Mouse (Mus musculus): ENCODE results near the gene Mon2. TPM values are rescaled to one million over a fixed set of nuclear protein-coding genes. Genes with fewer than 3 reads are reported as not detected.
"Not testable (repeated sequence)": the region's sequence is repeated elsewhere in the genome, so short reads cannot be mapped to it uniquely, and the experiment has no call there.

Mon2 gene
- total RNA-seq, 2 experiments from 2014 or later = 91.2 to 95.9 TPM

DNA sequence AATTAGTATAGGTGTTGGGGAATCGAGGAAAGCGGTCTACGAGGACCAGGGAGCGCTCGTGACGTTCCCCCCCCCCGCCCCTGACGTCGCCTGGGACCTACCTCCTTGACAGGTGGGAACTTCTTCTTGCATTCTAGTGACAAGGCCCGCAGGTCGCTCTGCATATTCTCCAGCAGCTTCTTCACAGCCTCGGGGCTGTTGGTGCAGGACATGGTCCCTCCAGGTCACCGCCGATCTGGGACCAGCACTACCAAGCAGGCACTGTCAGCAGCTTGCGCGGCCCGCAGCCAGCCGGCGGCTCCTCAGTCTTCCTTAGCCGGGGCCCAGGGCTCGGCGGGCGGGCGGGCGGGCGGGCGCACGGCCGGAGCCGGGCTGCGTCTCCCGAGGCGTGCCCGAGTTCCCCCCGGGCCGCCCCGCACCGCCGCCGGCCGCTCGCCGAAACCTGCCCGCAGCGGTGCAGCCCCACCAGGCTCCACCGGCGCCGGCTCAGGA, 508 bp downstream of the Mon2 start:
- intact Hi-C loops (cut with DNase I) = no loop called here
- no peak for DNase-seq (ENCODE audit: low spot score in 2 of 2)

DNA sequence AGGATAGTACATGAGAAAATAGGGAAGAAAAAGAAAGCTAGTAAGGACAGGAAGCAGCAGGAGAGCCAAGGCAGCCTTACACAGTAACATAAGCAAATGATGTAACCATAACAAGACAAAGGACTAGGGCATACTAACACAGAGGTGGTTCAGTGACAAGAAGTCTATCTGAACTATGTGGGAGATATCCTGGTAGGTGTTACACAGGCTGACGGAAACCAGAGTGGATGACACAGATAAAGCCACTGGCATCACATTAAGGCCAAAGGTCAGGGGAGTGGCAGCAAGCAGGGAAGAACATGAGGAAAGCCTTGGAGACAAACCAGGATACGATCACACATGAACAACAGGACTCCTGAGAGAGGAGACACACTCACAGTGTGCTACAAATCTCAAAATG, 4.3 kb downstream of the Mon2 start:
- no peak for DNase-seq (ENCODE audit: low spot score in 2 of 2)
- intact Hi-C loops (cut with DNase I) = no loop called here

DNA sequence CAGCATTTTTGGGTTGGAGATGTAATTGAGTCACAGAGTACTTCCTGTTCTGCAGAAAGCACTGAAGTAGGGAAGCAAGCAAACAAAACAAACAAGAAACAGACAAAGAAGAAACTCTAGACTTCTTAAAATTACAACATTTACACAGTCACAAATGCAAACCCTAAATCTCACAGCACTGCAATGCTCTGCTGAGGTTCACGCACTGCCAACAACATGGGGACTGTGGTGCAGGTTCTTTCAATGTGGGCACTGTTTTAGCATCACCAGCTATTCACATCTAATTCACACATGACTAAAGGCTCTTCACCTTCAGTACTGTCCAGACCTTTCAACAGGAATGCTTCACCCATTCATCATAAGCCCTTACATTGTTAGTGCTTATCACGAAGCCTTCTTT, 13.3 kb downstream of the Mon2 start:
- no peak for DNase-seq (ENCODE audit: low spot score in 2 of 2)
- intact Hi-C loops (cut with DNase I) = no loop called here

DNA sequence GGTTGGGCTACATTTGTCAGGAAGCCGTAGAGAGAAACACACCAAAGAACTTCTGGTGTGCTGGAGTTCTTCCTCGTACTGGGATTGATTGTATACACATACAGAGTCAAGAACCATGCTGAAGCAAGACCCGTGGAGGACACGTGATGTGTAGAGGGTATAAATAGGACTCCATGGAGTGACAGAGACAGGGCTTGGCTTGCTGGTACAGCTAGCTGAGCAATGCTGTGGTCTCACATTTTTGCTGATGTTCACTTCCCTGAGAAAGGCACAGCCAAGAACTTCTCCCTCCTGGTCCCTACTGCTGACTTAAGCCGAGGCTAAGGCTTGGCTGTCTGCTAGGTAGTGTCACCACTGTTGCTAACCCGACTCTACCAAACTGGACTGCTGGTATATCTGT, 15.5 kb downstream of the Mon2 start:
- intact Hi-C loops (cut with DNase I) = no loop called here
- no peak for DNase-seq (ENCODE audit: low spot score in 2 of 2)

DNA sequence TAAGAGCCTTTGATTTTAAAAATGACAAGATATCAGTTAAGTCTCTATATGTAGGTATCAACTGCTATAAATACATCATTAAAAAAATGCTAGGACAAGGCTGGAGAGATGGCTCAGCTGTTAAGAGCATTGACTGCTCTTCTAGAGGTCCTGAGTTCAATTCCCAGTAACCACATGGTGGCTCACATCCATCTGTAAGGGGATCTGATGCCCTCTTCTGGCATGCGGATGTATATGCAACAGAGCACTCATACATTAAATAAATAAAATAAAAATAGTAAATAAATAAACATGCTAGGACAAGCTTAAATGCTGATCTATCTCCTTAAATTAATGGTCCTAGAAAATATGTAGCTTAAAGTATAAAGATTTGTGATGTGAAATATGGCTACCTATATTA, 19.2 kb downstream of the Mon2 start:
- no peak for DNase-seq (ENCODE audit: low spot score in 2 of 2)
- intact Hi-C loops (cut with DNase I) = no loop called here

DNA sequence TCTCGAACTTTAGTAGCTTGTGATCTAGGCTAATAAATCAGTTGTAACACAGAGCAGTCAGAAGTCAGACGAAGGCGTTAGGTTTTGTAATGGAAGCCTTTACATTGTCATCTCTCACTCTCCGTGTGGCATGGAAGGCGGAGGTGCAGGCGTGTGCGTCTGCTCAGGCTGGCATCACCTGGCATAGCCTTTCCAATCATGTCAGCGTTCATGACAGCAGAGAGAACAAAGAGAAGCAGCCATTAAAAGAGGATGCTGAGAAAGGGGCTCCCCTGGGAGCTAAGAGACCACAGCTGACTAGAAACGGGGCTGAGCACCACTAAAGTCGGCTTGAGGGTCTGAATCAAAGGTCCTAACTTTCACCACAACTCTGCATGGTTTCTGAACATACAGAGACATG, 19.8 kb downstream of the Mon2 start:
- intact Hi-C loops (cut with DNase I) = no loop called here
- DNase-seq (ENCODE audit: low spot score in 2 of 2) = no peak

DNA sequence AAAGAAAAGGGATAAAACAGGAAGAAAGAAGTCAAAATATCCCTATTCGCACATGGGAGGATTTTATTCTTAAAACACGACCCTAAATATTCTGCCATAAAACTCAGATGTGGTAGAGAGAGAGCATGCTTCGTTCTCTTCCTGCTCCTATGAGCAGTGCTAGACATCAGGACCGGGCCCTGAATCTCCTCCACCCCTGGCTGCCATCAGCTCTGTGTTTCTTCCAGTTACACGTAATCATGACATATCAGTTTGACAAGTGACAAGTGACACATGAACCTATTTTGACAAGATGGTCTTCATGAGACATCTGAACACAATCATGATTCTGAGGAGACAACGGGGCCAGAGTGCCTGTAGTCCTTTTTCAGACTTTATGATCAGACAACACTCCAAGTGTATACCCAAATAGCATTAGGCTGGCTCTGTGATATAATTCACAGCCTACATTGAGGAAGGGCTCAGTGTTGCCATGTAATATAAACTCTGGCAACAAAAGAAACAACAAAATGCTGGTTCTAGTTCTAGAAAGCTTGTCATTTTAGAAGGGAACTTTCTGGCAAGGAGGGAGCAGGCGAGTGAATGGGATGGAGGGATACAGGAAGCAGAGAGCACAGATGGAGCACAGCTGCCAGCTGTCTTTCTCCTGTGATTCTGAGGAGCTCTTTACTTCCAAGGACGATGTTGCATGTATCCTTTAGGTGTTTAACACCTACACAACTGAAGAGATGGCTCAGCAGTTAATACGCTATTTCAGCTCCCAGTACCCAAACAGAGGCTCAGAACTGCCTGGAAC, 20.9 kb downstream of the Mon2 start:
- peak; percentile 18 to 28 for DNase-seq (ENCODE audit: low spot score in 2 of 2)
- intact Hi-C loops (cut with DNase I) = no loop called here

DNA sequence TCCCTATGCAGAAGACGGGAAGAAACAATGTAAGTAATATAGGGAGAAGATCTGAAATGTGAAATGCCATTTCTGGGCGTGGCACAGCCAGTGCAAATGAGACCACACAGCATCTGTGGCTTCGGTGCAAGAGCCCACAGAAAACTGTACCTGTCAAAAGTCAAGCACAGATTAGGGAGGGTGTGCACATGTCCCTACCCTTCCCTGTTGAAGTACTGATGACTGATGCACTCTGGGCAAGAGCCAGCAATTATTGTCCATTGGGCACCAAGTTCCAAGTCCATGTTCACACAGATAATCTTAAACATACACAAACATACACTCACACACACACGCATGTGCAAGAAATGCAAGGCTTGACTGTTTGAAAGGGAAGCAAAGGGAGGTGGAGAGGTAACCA, 22.7 kb downstream of the Mon2 start:
- no peak for DNase-seq (ENCODE audit: low spot score in 2 of 2)
- intact Hi-C loops (cut with DNase I) = no loop called here

DNA sequence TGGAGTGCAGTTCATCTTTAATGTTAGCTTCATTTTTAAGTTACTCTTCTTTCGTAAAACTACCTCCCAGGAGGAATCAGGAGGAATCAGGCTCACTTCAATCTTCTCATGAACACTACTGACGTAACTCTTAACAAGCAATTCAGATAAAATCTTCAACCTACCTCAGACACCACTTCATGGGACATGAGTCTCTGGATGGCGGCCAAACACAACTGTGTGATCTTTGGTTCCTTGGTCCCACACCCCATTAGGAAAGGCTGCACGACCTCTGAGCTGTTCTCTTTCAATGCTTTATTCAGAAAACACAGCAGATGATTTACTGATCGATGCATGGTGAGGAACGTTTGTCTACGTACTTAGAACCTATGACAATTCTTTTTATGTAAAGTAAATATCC, 24.3 kb downstream of the Mon2 start:
- intact Hi-C loops (cut with DNase I) = no loop called here
- no peak for DNase-seq (ENCODE audit: low spot score in 2 of 2)

DNA sequence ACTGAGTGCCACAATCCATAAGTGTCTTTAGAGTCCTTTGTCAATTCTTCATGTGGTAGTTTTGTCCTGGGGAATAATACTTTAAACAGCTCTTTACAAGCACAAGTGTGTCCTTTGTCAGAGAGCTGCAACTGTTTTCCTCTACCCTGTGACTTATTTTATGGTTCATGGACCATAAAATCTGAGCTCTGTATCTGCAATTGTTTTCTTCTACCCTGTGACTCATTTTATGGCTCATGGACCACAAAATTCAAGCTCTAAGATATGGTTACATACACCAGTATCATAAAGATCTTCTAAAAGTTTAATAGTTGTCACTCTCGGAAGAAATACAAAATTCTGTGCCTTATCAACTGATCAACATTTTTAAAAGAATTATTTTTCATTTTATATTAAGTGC, 27.6 kb downstream of the Mon2 start:
- intact Hi-C loops (cut with DNase I) = no loop called here
- no peak for DNase-seq (ENCODE audit: low spot score in 2 of 2)

DNA sequence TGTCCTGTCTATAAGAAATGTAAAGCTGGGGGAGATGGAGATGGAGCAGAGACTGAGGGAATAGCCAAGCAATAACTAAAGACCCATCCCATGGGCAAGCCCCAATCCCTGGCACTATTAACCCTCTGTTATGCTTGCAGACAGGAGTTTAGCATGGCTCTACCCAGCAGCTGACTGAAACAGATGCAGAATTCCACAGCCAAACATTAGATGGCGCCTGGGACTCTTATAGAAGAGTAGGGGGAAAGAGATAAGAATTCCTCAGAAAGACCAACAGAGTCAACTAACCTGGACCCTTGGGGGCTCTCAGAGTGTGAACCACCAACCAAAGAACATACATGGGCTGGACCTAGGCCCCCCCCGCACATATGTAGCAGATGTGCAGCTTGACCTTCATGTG, 36.4 kb downstream of the Mon2 start:
- peak in 1 of 2 experiments; percentile 15 for DNase-seq (ENCODE audit: low spot score in 2 of 2)
- intact Hi-C loops (cut with DNase I) = loop anchor here (5.0 kb wide), 1 partner anchor 52 kb away; no protein-coding TSS in a partner anchor

DNA sequence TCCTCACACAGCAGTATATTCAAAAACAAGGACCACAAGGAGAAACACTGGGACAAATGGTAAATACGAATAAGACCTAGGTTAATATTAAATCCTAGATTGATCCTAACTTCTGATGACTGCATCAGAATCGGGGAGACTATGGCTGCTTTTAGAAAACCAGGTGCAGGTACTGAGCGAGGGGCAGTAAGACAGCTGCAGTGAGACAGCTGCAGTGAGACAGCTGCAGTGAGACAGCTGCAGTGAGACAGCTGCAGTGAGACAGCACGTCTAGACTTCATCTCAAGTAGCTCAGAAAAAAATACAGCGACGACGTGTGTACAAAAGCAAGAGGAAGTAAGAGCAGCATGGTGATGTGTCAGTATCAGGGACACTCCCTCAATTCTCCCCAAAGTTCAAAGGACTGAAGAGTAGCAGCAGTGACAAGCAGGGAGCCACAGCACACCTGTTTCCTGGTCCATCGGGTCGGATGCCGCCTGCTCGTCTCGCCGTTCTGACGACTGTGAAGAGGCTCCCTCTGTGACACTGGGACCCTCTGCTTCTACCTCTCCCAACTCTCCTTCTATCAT, 44.1 kb downstream of the Mon2 start:
- no peak for DNase-seq (ENCODE audit: low spot score in 2 of 2)
- intact Hi-C loops (cut with DNase I) = no loop called here

DNA sequence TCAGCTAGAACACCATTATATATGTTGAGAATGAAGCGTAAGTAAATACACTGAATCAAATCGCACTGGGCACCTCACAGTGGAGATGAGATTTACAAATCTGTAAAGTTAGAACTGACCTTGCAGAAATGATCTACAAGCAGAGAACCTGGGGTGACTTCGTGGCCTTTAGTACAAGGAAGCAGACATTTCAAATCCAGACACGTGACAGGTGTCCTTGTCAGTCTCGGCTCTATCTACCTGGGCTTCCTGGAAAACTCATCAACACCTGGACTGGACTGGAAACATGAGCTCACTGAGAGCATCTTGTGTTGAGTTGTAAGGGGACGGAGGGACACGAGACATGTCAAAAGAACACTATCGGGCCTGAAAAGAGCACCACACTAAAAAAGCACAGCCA, 44.9 kb downstream of the Mon2 start:
- no peak for DNase-seq (ENCODE audit: low spot score in 2 of 2)
- intact Hi-C loops (cut with DNase I) = no loop called here

DNA sequence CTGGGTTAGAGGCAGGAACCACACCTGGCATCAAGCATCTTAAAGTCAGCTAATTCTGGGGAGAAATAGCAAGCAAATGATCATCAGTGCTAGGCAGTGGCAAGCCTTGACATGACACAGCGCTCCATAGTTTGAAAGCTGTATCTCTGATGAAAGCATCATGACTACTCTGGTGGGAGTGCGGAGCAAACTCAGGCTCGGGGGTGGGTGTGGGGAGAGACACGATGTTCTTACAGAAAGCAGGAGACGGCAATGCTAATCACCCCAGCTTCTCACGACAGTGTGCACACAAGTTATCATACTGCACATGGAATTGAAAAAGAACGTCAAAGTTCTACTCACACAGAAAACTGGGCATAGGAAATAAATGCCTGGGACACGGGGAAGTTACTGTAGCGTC, 45.7 kb downstream of the Mon2 start:
- intact Hi-C loops (cut with DNase I) = no loop called here
- DNase-seq (ENCODE audit: low spot score in 2 of 2) = peak; percentile 23 to 55

DNA sequence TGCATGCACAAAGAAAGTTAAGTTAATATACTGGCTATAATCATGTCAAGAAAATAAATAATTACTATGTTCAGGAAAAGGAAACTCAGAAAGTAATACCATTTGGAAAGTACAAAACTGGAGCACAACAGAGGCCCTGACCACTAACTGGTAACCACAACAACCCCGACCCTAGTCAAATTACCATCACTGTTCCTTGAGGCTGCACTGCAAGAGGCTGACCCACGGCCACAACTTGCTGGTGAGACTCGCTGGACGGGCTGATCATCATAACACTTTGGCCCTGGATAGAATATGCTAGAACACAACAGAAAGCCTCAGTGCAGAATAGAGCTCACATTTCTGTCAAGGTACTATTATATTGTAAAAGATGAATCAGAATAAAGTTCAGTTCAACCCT, 47.4 kb downstream of the Mon2 start:
- intact Hi-C loops (cut with DNase I) = no loop called here
- DNase-seq (ENCODE audit: low spot score in 2 of 2) = no peak

DNA sequence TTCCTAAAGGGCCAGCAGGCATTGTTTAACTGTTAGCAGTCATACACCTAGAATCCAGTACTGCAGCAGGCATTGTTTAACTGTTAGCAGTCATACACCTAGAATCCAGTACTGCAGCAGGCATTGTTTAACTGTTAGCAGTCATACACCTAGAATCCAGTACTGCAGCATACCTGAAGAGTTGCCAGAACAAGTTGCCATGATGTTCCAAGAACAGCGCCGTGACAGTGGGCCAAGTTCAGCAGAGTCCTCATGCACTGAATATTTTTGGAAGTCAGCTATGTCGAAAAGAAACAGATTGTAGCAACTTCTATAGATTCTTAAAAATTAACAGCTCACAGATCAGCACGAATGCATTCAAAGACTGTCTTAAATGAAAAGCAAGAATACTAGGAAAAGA, 49.6 kb downstream of the Mon2 start:
- intact Hi-C loops (cut with DNase I); DNase-seq (ENCODE audit: low spot score in 2 of 2): not testable (repeated sequence)

DNA sequence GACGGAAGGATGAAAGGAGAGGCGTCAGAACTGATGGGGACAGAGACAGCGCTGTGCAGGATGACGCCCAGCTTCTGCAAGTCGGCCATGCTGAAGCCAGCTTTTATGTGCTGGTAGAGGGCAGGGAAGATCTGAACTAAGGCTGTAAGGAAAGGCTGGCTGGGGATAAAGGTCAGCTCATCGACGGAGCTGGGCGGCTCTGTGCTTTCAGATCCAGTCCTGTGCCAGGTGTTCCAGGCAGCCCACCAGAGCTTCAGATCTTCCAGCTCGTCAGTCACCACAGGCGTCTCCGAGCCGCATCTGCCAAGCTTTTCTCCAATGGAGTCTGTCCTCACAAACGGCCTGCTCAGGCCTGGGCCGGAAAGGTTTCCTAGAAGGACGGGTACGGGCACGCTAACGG, 62.9 kb downstream of the Mon2 start:
- intact Hi-C loops (cut with DNase I) = no loop called here
- no peak for DNase-seq (ENCODE audit: low spot score in 2 of 2)

DNA sequence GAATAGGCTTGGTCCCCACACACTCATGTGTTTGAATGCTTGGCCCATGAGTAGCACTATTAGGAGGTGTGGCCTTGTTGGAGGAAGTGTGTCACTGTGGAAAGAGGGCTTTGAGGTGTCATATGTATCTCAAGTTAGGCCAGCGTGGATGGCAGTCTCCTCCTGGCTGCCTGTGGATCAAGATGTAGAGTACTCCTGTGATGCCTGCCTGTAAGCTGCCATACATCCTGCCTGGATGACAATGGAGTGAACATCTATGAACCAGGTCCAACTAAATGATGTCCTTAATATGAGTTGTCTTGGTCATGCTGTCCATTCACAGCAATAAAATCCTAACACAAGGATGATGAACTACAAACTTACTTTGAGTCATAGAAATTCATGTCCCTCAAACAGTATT, 64.9 kb downstream of the Mon2 start:
- no peak for DNase-seq (ENCODE audit: low spot score in 2 of 2)
- intact Hi-C loops (cut with DNase I) = no loop called here

DNA sequence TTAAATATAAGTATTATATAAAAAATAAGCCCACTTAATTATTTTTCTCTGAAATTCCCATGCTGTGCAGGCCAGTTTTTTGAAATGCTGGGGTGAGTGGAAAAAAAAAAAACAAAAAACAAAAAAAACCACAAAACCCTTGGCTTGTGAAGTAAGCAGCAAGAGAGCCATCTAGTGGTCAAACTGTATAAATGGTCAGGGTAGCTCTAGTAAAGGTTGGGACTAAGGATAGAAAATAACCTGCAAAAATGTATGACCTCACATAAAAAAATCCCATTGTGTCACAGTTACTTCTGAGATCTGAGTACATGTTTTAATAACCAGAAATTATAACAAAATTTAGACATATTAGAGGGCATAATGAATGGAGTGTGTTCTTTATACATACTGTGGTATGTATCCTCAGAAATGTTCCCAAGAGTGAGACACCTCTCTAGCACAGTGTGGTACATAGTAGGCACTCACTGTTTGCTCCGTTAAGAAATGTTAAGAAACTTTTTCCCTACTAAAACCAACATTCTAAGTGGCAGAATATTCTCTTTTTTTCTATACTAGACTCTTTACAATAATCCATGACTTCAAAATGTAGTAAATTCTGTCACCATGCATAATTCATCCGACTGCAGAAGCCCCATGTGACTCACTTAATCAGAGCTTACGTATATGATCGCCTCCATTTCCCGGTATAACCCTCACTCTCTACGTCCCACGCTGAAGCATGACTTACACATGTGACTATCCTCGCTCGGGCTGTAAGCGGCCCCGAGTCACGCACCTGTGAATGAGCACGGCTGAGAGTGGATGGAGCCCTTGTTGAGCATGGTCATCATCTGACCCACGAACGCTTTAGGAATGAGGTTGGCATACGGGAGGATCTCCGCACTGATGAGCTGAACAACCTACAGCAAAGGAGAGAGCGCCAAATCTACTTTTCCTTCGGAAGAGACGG, 70.8 kb downstream of the Mon2 start:
- no peak for DNase-seq (ENCODE audit: low spot score in 2 of 2)
- intact Hi-C loops (cut with DNase I) = loop anchor here (2.0 to 5.0 kb wide), 2 partner anchors 201 to 453 kb away; no protein-coding TSS in a partner anchor
